Mouse (Mus musculus) lung, postnatal 0 days (tissue): ENCODE results near the gene Tsc2. TPM values are rescaled to one million over a fixed set of nuclear protein-coding genes. Genes with fewer than 3 reads are reported as not detected.

Experiments used
- ATAC-seq: fragments of 200-750 bp; cut with Nextera tagmentation; 2 replicates; pipeline ENCODE4 v1.8.0; 2017; ENCODE audit warnings: moderate library complexity
- DNase-seq: peaks from one replicate; pipeline ENCODE4 v3.0.0-alpha.2; 2016; ENCODE audit warnings: low spot score
- H3K27ac ChIP-seq: fragments of 300-500 bp; sonication (generic); 2 replicates; pipeline ENCODE4 v1.5.1; 2014; ENCODE audit warnings: antibody characterized with exemption, mild to moderate bottlenecking, low read length, mixed read lengths
- H3K27me3 ChIP-seq: fragments of 300-500 bp; sonication (generic); replicated peaks from 2 replicates; pipeline ENCODE4 v1.6.1; 2014; ENCODE audit warnings: low read length, mixed read lengths; ENCODE audit not compliant: insufficient read depth
- H3K36me3 ChIP-seq: fragments of 300-500 bp; sonication (generic); 2 replicates; pipeline ENCODE4 v1.6.1; 2014; ENCODE audit warnings: low read length, mixed read lengths; ENCODE audit not compliant: insufficient read depth
- H3K4me1 ChIP-seq: fragments of 300-500 bp; sonication (generic); 2 replicates; pipeline ENCODE4 v1.6.1; 2014; ENCODE audit warnings: antibody characterized with exemption, low read depth, low read length, mixed read lengths; ENCODE audit not compliant: insufficient read depth
- H3K4me2 ChIP-seq: fragments of 300-500 bp; sonication (generic); replicated peaks from 2 replicates; pipeline ENCODE4 v1.6.1; 2014; ENCODE audit warnings: low read depth, mild to moderate bottlenecking, low read length, moderate library complexity, mixed read lengths
- H3K4me3 ChIP-seq: fragments of 300-500 bp; sonication (generic); 2 replicates; pipeline ENCODE4 v1.5.1; 2014; ENCODE audit warnings: low read depth, low read length
- H3K9ac ChIP-seq: fragments of 300-500 bp; sonication (generic); replicated peaks from 2 replicates; pipeline ENCODE4 v1.6.1; 2014; ENCODE audit warnings: low read depth, mild to moderate bottlenecking
- H3K9me3 ChIP-seq: fragments of 300-500 bp; sonication (generic); 2 replicates; pipeline ENCODE4 v1.6.1; 2016; ENCODE audit warnings: low read length, mixed read lengths
- CTCF ChIP-seq: IDR thresholded peaks from 2 replicates; pipeline ENCODE4 v1.5.1; 2016; ENCODE audit warnings: antibody characterized with exemption, mild to moderate bottlenecking
- EP300 ChIP-seq: IDR thresholded peaks from 2 replicates; pipeline ENCODE4 v1.6.1; 2016; ENCODE audit warnings: antibody characterized with exemption, mild to moderate bottlenecking, control low read depth
- WGBS: fragments of 180-500 bp; shearing (Covaris S2); extraction: QIAGEN DNeasy Blood & Tissue Kit; methylation state at CpG from one replicate; pipeline ENCODE4 v1.1.7; 2014; 5-methylcytosine and 5-hydroxymethylcytosine counted together
- polyA plus RNA-seq: library from polyadenylated mRNA; unstranded; fragments of >200 nt; fragmentation: Nextera tagmentation; extraction: Ambion mirVana; gene quantifications from 2 replicates; pipeline ENCODE4 v1.2.1, GENCODE M21; 2015

Tsc2 gene
- polyA plus RNA-seq, 1 experiment from 2014 or later: 31.7 TPM

DNA sequence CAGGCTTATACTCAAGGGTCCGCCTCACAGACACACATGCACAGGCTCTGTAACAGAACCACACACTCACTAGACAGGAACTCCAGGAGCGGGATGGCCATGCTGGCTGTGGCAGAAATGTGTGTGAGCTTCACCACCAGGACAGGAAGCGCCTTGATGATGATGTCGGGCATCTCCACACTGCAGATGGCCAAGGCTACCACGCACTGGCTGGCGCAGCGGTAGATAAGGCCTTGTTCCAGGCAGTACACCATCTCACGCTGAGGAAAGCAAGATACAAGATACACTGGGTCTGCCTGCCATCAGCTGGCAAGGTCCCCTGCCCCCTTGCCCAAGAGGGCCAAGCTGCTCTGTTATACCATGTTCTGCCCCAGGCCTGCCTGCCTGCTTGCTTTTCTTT, 23.6 kb downstream of the Tsc2 start:
- ATAC-seq (no peak), DNase-seq (no peak)
- Histone ChIP-seq H3K27ac (no peak overlapping the region), H3K4me2 (no peak overlapping the region), H3K4me3 (no peak overlapping the region), H3K9me3 (no peaks in the 10 kb centered on the region), H3K36me3 (peaks cover 23% of the 10 kb centered on the region; the same call in 1 of the 2 replicates), H3K4me1 (no peaks in the 10 kb centered on the region), H3K9ac (no peak overlapping the region), H3K27me3 (no peaks in the 10 kb centered on the region)
- TF ChIP-seq CTCF (no peak), EP300 (no peak)
- 94% methylated on average over 8 of the region's 8 CpGs for WGBS

DNA sequence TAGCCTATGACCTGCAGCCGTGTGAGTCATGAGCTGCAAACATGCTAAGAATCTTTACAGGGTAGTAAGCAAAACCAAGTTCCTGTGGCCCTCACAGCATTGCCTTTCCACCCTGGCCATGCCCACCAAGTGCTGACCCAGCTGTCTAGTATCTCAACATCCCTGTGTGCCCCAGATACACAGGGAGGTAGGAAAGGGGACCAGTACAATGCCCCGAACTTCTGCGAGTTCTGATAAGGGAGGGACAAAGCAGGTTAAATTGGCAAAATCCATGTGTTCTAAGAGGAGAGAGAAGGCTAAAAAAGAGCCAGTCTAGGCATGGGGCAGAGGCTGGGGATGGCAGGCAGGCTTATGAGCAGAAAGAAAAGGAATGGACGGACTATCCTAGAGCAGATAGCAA, 24.1 kb downstream of the Tsc2 start:
- no peak for ATAC-seq
- Histone ChIP-seq H3K27ac (no peak overlapping the region), H3K4me3 (no peak overlapping the region), H3K4me1 (no peaks in the 10 kb centered on the region), H3K9ac (no peak overlapping the region), H3K36me3 (peaks cover 19% of the 10 kb centered on the region; the same call in 1 of the 2 replicates), H3K9me3 (no peaks in the 10 kb centered on the region), H3K4me2 (no peak overlapping the region), H3K27me3 (no peaks in the 10 kb centered on the region)
- TF ChIP-seq CTCF (no peak), EP300 (no peak)
- 87% methylated on average over 4 of the region's 4 CpGs for WGBS
- no peak for DNase-seq

DNA sequence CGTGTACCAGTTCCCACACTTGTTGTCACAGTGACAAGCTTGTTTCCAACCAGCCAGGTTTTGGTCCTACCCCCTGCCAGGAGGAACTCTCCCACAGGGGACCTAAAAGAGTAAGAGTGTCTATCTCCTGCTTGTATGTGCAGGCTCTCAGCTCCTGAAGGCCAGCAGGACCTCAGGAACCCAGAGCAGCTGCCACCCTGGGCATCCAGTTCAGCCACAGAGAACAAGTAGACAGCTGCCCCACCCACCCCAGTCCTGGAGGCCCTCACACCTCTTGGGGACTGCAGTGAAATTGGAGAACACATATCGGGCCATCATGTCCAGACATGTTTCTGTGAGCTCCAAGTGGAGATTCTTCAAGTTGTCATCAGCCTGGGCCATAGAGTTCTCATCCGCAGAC, 27.9 kb downstream of the Tsc2 start:
- Histone ChIP-seq H3K4me3 (no peak overlapping the region), H3K36me3 (peaks cover 22% of the 10 kb centered on the region), H3K4me1 (no peaks in the 10 kb centered on the region), H3K9ac (no peak overlapping the region), H3K27ac (no peak overlapping the region), H3K4me2 (no peak overlapping the region), H3K9me3 (no peaks in the 10 kb centered on the region), H3K27me3 (no peaks in the 10 kb centered on the region)
- WGBS: 87% methylated on average over 3 of the region's 3 CpGs
- no peak for DNase-seq
- TF ChIP-seq EP300: no peak
- no peak for TF ChIP-seq CTCF
- no peak for ATAC-seq

DNA sequence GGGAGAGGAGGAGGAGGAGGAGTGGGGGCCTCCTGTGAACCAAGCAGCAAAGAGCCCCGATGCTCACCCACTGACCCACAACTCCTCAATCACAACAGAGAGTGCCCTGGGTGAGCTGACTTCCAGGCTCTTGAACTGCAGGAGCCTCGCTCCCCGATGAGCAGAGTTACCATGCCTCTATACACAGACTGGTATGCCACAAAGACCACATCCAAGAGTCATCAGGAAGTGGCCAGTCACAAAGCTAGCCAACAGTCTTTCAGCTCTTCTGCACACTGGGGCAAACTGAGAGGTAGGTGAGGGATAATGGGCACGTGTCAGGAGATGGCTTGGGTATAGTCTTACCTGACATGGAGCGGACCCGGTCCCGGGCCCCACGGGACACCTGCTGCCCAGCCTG, 28.5 kb downstream of the Tsc2 start:
- no peak for ATAC-seq

DNA sequence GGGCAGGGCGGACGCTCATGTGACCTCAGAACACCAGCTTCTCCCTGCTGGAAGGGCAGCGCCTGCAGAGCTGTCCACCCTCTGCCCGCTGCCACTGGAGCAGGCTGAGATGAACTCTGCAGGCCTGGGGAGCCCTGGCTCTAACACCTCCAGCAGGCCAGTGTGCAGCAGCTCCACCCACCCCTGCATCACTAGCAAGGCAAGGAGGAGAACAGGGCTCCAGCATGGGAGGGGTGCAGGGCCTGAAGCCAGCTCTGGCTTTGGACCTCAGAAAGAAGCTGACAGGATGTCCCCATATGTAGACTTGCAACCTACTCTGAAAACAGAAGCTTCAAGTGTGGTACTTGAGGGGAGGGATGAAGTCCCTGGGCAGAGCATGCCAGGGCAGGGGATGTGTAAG, 31.9 kb downstream of the Tsc2 start:
- H3K36me3 ChIP-seq: peaks cover 44% of the 10 kb centered on the region
- WGBS: 96% methylated on average over 4 of the region's 4 CpGs
- H3K9ac ChIP-seq: no peak overlapping the region
- H3K4me1 ChIP-seq: no peaks in the 10 kb centered on the region
- H3K27me3 ChIP-seq: no peaks in the 10 kb centered on the region
- TF ChIP-seq EP300 (no peak), CTCF (no peak)
- H3K9me3 ChIP-seq: no peaks in the 10 kb centered on the region
- DNase-seq: no peak
- H3K4me3 ChIP-seq: no peak overlapping the region
- no peak for ATAC-seq
- no peak overlapping the region for H3K27ac ChIP-seq
- H3K4me2 ChIP-seq: no peak overlapping the region

More for the DNA sequence above, 28.5 kb downstream of the Tsc2 start:
- Histone ChIP-seq H3K9me3 (no peaks in the 10 kb centered on the region), H3K4me2 (no peak overlapping the region), H3K36me3 (peaks cover 28% of the 10 kb centered on the region), H3K9ac (no peak overlapping the region), H3K4me3 (no peak overlapping the region), H3K27ac (no peak overlapping the region), H3K27me3 (no peaks in the 10 kb centered on the region), H3K4me1 (no peaks in the 10 kb centered on the region)
- 91% methylated on average over 8 of the region's 8 CpGs for WGBS
- DNase-seq: no peak
- TF ChIP-seq CTCF (no peak), EP300 (no peak)

DNA sequence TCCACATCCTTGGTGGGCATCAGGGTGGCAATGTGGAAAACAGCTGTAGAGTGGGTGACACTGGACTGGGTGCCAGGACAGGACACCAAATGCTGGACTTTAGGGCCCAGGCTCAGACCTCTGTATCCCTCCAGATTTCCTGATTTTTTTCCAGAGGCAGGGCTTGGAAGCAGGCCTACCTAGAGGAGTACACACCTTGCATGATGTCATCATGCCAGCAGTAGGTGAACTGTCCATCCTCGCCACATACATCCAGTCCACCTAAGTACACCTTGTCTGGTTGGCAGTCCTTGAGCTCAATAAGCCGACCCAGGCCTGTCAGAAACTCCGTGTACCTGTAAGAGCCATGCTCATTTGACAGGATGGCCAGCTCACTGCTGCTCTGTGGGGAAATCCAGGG, 34.4 kb downstream of the Tsc2 start:
- ATAC-seq: no peak
- TF ChIP-seq EP300 (no peak), CTCF (no peak)
- 90% methylated on average over 3 of the region's 3 CpGs for WGBS

DNA sequence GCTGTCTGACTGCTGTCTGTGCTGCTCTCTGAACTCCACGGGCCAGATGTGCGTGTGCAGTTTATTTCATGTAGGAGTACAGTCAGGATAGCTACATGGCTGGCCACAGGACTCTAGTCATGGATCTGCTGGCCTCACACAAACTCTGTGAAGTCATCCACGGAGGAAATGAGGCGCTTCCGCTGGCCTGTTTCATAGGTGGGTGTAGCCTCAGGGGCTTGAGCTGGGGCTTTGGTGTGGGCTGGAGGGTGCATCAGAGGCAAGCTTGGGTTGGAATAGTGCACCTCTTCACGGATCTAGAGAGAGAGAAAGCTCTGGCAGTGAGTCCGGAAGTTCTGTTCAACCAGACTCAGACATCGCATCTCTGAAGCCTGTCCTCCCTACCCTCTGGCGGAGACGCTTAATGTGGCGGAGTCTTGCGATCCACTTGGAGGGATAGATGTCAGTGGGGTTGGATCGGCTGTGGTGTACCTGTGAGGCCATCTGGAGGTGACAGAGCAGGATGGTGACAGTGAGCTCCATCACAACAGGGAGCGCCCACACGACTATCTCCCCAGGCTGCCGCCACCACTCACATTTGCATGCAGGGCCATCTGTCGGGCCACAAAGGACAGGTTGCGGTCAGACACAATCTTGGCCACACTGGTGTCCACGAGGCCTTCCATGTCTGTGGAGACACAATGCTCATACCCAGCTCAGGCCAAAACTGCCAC, 35.8 kb downstream of the Tsc2 start:
- 90% methylated on average over 19 of the region's 19 CpGs for WGBS
- Histone ChIP-seq H3K4me1 (no peaks in the 10 kb centered on the region), H3K36me3 (peaks cover 62% of the 10 kb centered on the region; the same call in 1 of the 2 replicates), H3K4me2 (no peak overlapping the region), H3K27ac (no peak overlapping the region), H3K27me3 (no peaks in the 10 kb centered on the region), H3K9me3 (no peaks in the 10 kb centered on the region), H3K9ac (no peak overlapping the region), H3K4me3 (no peak overlapping the region)
- TF ChIP-seq EP300 (no peak), CTCF (no peak)
- ATAC-seq (no peak), DNase-seq (no peak)

More for the DNA sequence above, 34.4 kb downstream of the Tsc2 start:
- Histone ChIP-seq H3K4me1 (no peaks in the 10 kb centered on the region), H3K9me3 (no peaks in the 10 kb centered on the region), H3K4me3 (no peak overlapping the region), H3K9ac (no peak overlapping the region), H3K4me2 (no peak overlapping the region), H3K27me3 (no peaks in the 10 kb centered on the region), H3K36me3 (peaks cover 61% of the 10 kb centered on the region), H3K27ac (no peak overlapping the region)
- DNase-seq: no peak
